Mouse (Mus musculus) spleen, postnatal 36 days (tissue): ENCODE results near the gene Ltbp4.
A peak's percentile ranks its signal among the peaks of the same experiment; 100 is the strongest.

Experiments used
- DNase-seq, 2 experiments: peaks; one replicate each; pipeline ENCODE4 v3.0.0; 2022; ENCODE audit warnings: low spot score in 2 of 2, mixed read lengths in 1 of 2

Ltbp4 gene

GRCm38 (mm10) chr7:27298816-27299215, 38.7 kb downstream of the Ltbp4 start:
- DNase-seq: no peak

- DNase-seq: no peak
Observed at GRCm38 (mm10) chr7:27298033-27298610, 39.4 kb downstream of the Ltbp4 start.

DNA sequence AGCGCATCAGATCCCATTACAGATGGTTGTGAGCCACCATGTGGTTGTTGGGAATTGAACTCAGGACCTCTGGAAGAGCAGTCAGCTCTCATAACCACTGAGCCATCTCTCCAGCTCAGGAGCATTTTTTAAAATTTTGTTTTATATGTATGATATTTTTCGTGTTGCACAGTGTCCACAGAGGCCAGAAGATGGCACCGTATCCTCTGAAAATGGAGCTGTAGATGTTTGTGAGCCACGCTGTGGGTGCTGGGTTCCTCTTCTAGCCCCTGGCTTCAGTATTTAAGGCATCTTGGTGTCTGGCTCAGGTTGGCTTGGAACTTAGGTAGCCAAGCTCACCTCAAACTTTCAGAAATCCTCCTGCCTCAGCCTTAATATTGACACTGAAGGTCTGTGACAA, 41.0 kb downstream of the Ltbp4 start:
- DNase-seq: no peak

- no peak for DNase-seq
Observed at GRCm38 (mm10) chr7:27295956-27296355, 41.5 kb downstream of the Ltbp4 start.

- DNase-seq: no peak
Observed at GRCm38 (mm10) chr7:27291795-27292466, 45.6 kb downstream of the Ltbp4 start.

DNA sequence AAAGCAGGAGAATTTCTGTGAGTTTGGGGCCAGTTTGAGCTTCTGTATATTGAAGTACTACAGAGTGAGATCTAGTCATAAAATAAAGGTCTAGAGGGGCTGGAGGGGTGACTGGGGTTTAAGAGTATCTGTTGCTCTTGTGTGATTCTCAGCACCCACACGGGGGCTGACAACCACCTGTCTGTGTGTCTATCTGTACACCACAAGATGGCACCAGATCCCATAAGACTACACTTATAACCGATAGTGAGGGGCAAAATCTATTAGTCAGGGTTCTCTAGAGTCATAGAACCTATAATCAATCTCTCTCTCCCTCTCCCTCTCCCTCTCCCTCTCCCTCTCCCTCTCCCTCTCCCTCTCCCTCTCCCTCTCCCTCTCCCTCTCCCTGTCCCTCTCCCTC, 46.9 kb downstream of the Ltbp4 start:
- no peak for DNase-seq

DNA sequence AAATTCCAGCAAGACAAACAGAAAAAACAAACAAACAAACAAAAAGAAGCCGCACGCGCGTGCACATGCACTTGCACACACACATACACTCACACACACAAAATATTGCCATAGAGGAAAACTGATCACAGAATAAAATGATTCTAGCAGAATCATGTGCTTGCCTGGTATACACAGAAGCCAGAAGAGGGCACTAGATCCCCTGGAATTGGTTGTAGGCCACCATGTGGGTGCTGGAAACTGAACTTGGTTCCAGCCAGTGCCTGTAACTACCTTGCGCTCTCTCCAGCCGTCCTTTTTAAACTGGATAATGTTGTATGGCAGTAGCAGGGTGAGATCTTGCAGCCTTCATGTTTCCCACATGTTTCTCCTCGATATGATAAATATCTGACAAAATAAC, 48.8 kb downstream of the Ltbp4 start:
- no peak for DNase-seq

- DNase-seq: peak in 1 of 2 experiments; percentile 42
Observed at GRCm38 (mm10) chr7:27285698-27286066, 51.8 kb downstream of the Ltbp4 start.

GRCm38 (mm10) chr7:27284865-27285697, 52.4 kb downstream of the Ltbp4 start:
- DNase-seq: no peak

GRCm38 (mm10) chr7:27282225-27282624, 55.3 kb downstream of the Ltbp4 start:
- no peak for DNase-seq

DNA sequence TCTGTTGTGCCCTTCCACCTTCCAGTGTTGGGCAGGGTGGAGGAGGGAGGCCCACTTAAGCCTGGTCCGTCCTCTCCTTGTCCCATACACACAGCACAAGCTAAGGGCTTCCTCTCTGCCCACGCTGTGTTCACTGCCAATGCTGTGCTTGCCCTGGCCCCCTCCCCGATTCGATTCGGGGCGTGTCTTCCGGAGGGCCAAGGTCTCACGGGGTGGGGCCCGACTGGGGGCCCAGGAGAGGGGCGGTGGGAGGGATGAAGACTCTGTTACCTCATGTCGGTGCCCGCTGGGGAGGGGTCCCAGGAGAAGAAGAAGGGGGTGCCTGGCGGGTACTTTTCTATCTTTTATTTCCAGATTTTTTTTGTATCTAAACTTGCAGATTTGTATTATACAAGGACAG, 55.8 kb downstream of the Ltbp4 start:
- no peak for DNase-seq

GRCm38 (mm10) chr7:27277191-27277590, 60.3 kb downstream of the Ltbp4 start:
- DNase-seq: no peak

DNA sequence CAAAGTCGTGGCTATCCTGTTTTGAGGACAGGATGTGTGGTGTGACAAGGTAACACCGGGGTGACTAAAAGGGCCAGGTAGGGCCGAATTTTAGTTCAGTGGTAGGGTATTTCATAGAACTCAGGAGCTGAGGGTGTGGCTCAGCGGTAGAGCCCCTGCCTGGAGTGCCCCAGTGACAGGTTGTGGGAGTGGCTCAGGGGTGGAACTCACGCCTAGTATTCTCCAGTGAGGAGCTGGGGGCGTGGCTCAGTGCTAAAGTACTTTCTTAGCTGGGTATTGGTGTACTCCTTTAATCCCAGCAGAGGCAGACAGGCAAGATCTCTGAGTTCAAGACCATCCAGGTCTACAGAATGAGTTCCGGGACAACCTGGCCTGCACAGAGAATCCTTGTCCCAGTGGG, 61.5 kb downstream of the Ltbp4 start:
- DNase-seq: no peak

- DNase-seq: no peak
Observed at GRCm38 (mm10) chr7:27274916-27275315, 62.6 kb downstream of the Ltbp4 start.

DNA sequence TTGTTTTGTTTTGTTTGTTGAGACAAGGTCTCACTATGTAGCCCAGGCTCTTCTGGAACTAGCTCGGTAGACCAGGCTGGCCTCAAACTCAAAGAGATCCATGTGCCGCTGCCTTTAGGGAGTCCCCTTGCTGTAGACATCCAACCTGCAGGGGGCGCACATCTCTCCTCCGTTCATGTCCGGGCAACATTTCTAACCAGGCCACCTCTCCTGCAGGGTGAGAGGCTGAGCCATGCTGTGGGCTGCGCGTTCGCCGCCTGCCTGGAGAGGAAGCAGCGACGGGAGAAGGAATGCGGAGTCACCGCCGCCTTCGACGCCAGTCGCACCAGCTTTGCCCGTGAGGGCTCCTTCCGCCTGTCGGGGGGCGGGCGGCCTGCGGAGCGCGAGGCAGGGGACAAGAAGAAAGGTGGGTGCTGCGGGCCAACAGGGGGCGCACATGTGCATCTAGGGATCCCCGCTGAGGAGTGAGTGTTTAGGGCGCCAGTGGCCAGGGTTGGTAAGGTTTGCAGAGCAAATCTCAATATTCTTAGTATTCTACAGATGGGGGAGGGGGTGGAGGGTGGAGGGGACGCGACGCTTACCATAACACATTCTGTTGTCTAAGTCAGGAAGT, 63.6 kb downstream of the Ltbp4 start:
- no peak for DNase-seq

DNA sequence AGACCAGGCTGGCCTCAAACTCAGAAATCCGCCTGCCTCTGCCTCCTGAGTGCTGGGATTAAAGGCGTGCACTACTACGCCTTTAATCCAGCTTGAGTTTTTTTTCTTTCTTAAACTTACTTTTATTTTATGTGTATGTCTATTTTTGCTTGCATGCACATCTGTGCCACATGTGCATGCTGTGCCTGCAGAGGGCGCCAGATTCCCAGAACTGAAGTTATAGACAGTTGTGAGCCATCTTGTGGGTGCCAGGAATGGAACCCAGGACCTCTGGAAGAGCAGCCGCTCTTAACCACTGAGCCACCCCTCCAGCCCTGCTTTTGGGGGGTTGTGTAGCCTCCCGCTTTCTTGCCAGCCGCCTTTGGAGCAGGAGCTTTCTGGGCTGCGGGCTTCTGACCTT, 66.1 kb downstream of the Ltbp4 start:
- DNase-seq: no peak

GRCm38 (mm10) chr7:27266515-27267128, 70.9 kb downstream of the Ltbp4 start:
- no peak for DNase-seq

GRCm38 (mm10) chr7:27264761-27265160, 72.7 kb downstream of the Ltbp4 start:
- no peak for DNase-seq

DNA sequence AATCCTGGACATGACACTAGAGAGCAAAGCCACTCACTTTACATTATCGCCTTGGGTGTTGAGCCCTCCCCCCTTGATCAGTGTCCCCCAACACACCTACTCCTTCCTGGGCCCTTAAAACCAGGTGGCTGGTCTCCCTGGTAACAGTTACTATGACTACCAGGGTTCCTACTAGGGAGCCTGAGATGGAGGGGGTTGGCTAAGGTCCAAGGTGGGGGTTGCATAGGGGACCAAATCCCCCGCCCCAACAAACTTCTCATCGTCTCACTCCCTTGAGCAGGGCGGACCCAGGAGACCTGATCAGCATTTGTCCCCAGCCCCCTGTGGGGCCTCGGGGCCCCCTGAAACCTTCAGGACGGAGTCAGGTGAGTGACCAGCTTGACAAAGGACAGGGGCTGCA, 75.6 kb downstream of the Ltbp4 start:
- no peak for DNase-seq

- no peak for DNase-seq
Observed at GRCm38 (mm10) chr7:27260856-27261255, 76.6 kb downstream of the Ltbp4 start.

- DNase-seq: no peak
Observed at GRCm38 (mm10) chr7:27259771-27260170, 77.7 kb downstream of the Ltbp4 start.

DNA sequence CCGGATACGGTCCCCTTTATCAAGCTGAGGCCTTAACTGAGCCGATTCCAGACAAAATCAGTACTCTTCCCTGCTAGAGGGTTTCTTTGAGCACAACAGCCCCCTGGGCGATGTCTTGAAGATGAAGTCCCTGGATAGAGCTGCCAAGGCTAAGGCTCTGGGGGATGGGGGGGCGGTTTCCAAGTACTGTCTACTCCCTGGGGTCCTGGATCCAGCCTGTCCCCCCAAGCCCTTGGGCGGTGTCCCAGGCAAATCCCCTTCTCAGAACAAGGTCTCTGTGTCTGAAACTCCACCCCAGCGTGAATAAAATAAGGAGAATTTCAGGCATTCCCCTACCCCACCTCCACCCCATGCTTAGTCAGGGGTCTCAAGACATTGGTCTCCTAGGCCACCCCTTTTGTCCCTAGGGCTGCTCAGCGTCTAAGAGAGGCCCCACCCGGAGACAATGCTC, 78.2 kb downstream of the Ltbp4 start:
- no peak for DNase-seq
